Mouse (Mus musculus) CH12.LX (cell line): ENCODE data around the gene Rragd. TPM values are rescaled to one million over a fixed set of nuclear protein-coding genes. Genes with fewer than 3 reads are reported as not detected.
"Not testable (repeated sequence)": the region's sequence is repeated elsewhere in the genome, so short reads cannot be mapped to it uniquely, and the experiment has no call there.

Source experiments
- DNase-seq: peaks from one replicate; pipeline ENCODE4 v3.0.0-alpha.2; 2013; ENCODE audit errors: extremely low read depth
- H3K27ac ChIP-seq: 2 replicates; pipeline ENCODE4 v1.5.1; 2012; ENCODE audit warnings: low read depth, mild to moderate bottlenecking, control low read depth, moderate library complexity; ENCODE audit not compliant: insufficient read depth
- H3K27me3 ChIP-seq: replicated peaks from 2 replicates; pipeline ENCODE3; 2012; ENCODE audit warnings: inconsistent platforms
- H3K36me3 ChIP-seq, 2 experiments: replicated peaks in 1 of 2; 2 replicates each; pipeline versions ENCODE3 to v1.6.1; 2012; ENCODE audit warnings: inconsistent platforms in 1 of 2, low read length in 1 of 2, mild to moderate bottlenecking in 1 of 2, mixed read lengths in 1 of 2, moderate library complexity in 1 of 2; ENCODE audit not compliant: control insufficient read depth in 1 of 2, insufficient read depth in 1 of 2
- H3K4me1 ChIP-seq, 2 experiments: 2 replicates each; pipeline ENCODE4 v1.6.1; 2012; ENCODE audit warnings: inconsistent platforms in 1 of 2, moderate library complexity in 1 of 2; ENCODE audit not compliant: insufficient read depth in 2 of 2, control insufficient read depth in 1 of 2
- H3K4me2 ChIP-seq: 2 replicates; pipeline ENCODE4 v1.6.1; 2012; ENCODE audit warnings: low read depth, mild to moderate bottlenecking, control low read depth; ENCODE audit not compliant: poor library complexity, insufficient read depth, severe bottlenecking
- H3K4me3 ChIP-seq, 3 experiments: fragments of 150-350 bp in 1 of 3; sonication (generic) in 1 of 3; replicated peaks in 1 of 3; 2 replicates each; pipeline versions ENCODE3 to v1.5.1; 2011 to 2012; ENCODE audit warnings: low read depth in 2 of 3, low read length in 2 of 3, mild to moderate bottlenecking in 2 of 3, moderate library complexity in 2 of 3, control low read depth in 1 of 3, improper control_type of control experiment in 1 of 3, inconsistent platforms in 1 of 3, mixed read lengths in 1 of 3; ENCODE audit not compliant: poor library complexity in 1 of 3
- H3K79me2 ChIP-seq: replicated peaks from 2 replicates; pipeline ENCODE4 v1.6.1; 2012; ENCODE audit warnings: mild to moderate bottlenecking, moderate library complexity; ENCODE audit not compliant: control insufficient read depth, poor library complexity, insufficient read depth, severe bottlenecking; ENCODE audit errors: extremely low read depth
- H3K9ac ChIP-seq: 2 replicates; pipeline ENCODE4 v1.6.1; 2012; ENCODE audit warnings: low read depth, mild to moderate bottlenecking, control low read depth, moderate library complexity; ENCODE audit not compliant: insufficient read depth
- H3K9me3 ChIP-seq: replicated peaks from 2 replicates; pipeline ENCODE3; 2012; ENCODE audit warnings: low read length, inconsistent platforms, mixed read lengths
- CTCF ChIP-seq, 2 experiments: IDR thresholded peaks in 1 of 2; conservative IDR thresholded peaks in 1 of 2; 2 replicates each; pipeline ENCODE4 v1.5.1; 2011 to 2012; ENCODE audit warnings: low read depth in 2 of 2, low read length in 2 of 2, improper control_type of control experiment in 1 of 2, inconsistent platforms in 1 of 2, mild to moderate bottlenecking in 1 of 2, moderate library complexity in 1 of 2
- E2F4 ChIP-seq: IDR thresholded peaks from 2 replicates; pipeline ENCODE4 v1.6.1; 2011; ENCODE audit warnings: low read depth, low read length, improper control_type of control experiment; ENCODE audit not compliant: insufficient replicate concordance
- ETS1 ChIP-seq: conservative IDR thresholded peaks from 2 replicates; pipeline ENCODE4 v1.6.1; 2012; ENCODE audit warnings: low read depth, mild to moderate bottlenecking, inconsistent platforms, low read length, improper control_type of control experiment, moderate library complexity
- JUN ChIP-seq: IDR thresholded peaks from 2 replicates; pipeline ENCODE4 v1.6.1; 2011; ENCODE audit warnings: low read depth, mild to moderate bottlenecking, low read length, improper control_type of control experiment, moderate library complexity; ENCODE audit not compliant: insufficient read depth
- KAT2A ChIP-seq: IDR thresholded peaks from 2 replicates; pipeline ENCODE4 v1.6.1; 2012; ENCODE audit warnings: low read length, improper control_type of control experiment, inconsistent platforms; ENCODE audit not compliant: insufficient replicate concordance
- MAX ChIP-seq: IDR thresholded peaks from 2 replicates; pipeline ENCODE4 v1.6.1; 2011; ENCODE audit warnings: low read length, improper control_type of control experiment
- MXI1 ChIP-seq: IDR thresholded peaks from 2 replicates; pipeline ENCODE4 v1.6.1; 2011; ENCODE audit warnings: mild to moderate bottlenecking, low read depth, low read length, improper control_type of control experiment
- MYC ChIP-seq: IDR thresholded peaks from 2 replicates; pipeline ENCODE4 v1.6.1; 2011; ENCODE audit warnings: low read depth, mild to moderate bottlenecking, improper control_type of control experiment, low read length
- POLR2A ChIP-seq: IDR thresholded peaks from 2 replicates; pipeline ENCODE4 v1.6.1; 2011; ENCODE audit warnings: low read depth, mild to moderate bottlenecking, improper control_type of control experiment, low read length
- RCOR1 ChIP-seq: conservative IDR thresholded peaks from 2 replicates; pipeline ENCODE4 v1.6.1; 2012; ENCODE audit warnings: low read depth, mild to moderate bottlenecking, inconsistent platforms, low read length, improper control_type of control experiment
- ZKSCAN1 ChIP-seq: IDR thresholded peaks from 2 replicates; pipeline ENCODE4 v1.6.1; 2012; ENCODE audit warnings: low read depth, inconsistent platforms, low read length, improper control_type of control experiment, borderline replicate concordance
- dilution Hi-C: fragments of 300-500 bp; cut with MboI; formaldehyde crosslinking; loops from 2 replicates; pipeline ENCODE4 v1.14.3; 2020; ENCODE audit warnings: low sequenced_read_pairs; ENCODE audit not compliant: extremely low pct_unique_long_range_greater_than_20kb, extremely low pct_ligation_motif_present
- in situ Hi-C: fragments of 300-500 bp; cut with MboI; formaldehyde crosslinking; loops from 3 replicates; pipeline ENCODE4 v1.14.3; 2019; ENCODE audit warnings: low sequenced_read_pairs, low pct_ligation_motif_present, low pct_unique_long_range_greater_than_20kb, mixed read lengths
- polyA plus RNA-seq: library from polyadenylated mRNA; unstranded; fragments of >175 nt; gene quantifications from 2 replicates; pipeline ENCODE4 v1.2.1, GENCODE M21; 2012; ENCODE audit warnings: low read depth; ENCODE audit not compliant: insufficient read length
- total RNA-seq, 2 experiments: library from RNA; depleted of rRNA; stranded (reverse); fragments of 300-350 nt in 1 of 2; fragments of >200 nt in 1 of 2; gene quantifications; 2 replicates each; pipeline ENCODE4 v1.2.3; 2012 to 2014

Rragd gene
- total and polyA plus RNA-seq, 3 experiments: 0.46 to 1.4 (median 1.1) TPM

DNA sequence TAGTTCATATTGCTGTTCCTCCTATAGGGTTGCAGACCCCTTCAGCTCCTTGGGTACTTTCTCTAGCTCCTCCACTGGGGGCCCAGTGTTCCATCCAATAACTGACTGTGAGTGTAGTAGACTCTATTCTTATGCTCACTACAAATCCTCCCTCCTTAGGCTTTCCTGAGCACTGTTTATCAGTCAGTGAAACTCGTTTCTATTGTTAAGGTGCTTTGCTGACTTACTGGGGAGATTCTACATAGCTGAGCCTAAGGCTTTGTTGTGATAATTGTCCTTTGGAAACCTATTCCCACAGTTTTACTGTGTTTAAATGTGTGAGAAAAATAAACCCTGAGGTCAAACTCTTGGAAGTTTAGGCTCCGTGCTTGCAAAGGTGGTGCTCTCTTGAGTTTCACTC lies 26.4 kb upstream of the Rragd start:
- TF ChIP-seq CTCF (conservative IDR thresholded peaks at IDR 0.05 in 1 of 2, IDR thresholded peaks at IDR 0.05 in 1 of 2; ENCODE audit: low read depth in 2 of 2, low read length in 2 of 2) (no peak), ETS1 (no peak)
- Histone ChIP-seq H3K27ac (no peak overlapping the region), H3K36me3 (no peaks in the 10 kb centered on the region), H3K9me3 (no peaks in the 10 kb centered on the region), H3K9ac (no peak overlapping the region), H3K79me2 (no peaks in the 10 kb centered on the region), H3K27me3 (no peaks in the 10 kb centered on the region), H3K4me1 (peaks cover 2 to 7% of the 10 kb centered on the region in 2 experiments; a peak in 2 of 4 replicates), H3K4me3 (no peak overlapping the region), H3K4me2 (no peak overlapping the region)
- dilution Hi-C loops: no loop called here
- no peak for DNase-seq
- in situ Hi-C loops: loop anchor here (25.0 kb wide), 1 partner anchor 194 kb away; no protein-coding TSS in a partner anchor

DNA sequence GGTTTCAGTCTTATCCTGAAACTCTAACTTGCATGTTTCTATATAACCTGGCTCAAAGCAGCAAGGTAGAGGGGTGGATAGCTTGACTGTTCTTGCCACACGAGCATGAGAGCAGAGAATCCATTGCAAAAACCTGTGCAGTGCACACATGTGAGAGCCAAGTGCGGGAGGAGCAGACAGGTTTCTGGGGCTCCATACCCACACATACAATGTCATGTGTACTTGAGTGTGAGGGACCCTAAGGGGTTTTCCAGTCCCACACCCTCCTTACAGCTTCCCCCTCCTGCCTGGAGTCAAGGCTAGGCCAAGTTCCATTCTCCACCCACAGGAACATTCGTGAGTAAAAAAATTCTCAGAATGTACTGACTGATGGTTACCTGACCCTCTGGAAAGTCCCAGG lies 21.4 kb upstream of the Rragd start:
- Histone ChIP-seq H3K79me2 (no peaks in the 10 kb centered on the region), H3K27me3 (no peaks in the 10 kb centered on the region), H3K27ac (no peak overlapping the region), H3K36me3 (no peaks in the 10 kb centered on the region), H3K9me3 (peaks cover 4% of the 10 kb centered on the region), H3K9ac (no peak overlapping the region), H3K4me1 (peaks cover 0 to 8% of the 10 kb centered on the region in 2 experiments; a peak in 2 of 4 replicates), H3K4me2 (no peak overlapping the region), H3K4me3 (no peak overlapping the region)
- in situ Hi-C loops: loop anchor here (10.0 to 25.0 kb wide), 2 partner anchors 153 to 199 kb away; no protein-coding TSS in a partner anchor
- no peak for DNase-seq
- dilution Hi-C loops: no loop called here
- TF ChIP-seq MAX: no peak

DNA sequence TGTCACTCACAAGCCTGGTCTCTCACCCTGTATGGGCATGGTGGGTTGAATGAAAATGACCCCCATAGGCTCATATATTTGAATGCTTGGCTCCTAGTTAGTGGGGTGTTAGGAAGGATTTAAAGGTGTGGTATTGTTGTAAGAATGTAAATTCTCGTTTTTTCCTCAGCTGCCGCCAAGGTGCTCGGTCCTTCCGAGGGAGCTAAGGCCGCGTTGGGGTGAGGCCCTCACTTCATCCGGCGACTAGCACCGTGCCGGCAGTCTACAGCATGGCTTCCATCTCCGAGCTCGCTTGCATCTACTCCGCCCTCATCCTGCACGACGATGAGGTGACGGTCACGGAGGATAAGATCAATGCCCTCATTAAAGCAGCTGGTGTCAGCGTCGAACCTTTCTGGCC lies 18.2 kb upstream of the Rragd start:
- H3K79me2 ChIP-seq, H3K9me3 ChIP-seq, H3K4me3 ChIP-seq, DNase-seq, dilution Hi-C loops, H3K27me3 ChIP-seq, H3K4me2 ChIP-seq, H3K4me1 ChIP-seq, H3K9ac ChIP-seq, H3K36me3 ChIP-seq, H3K27ac ChIP-seq: not testable (repeated sequence)
- in situ Hi-C loops: loop anchor here (10.0 to 25.0 kb wide), 2 partner anchors 150 to 202 kb away; no protein-coding TSS in a partner anchor

DNA sequence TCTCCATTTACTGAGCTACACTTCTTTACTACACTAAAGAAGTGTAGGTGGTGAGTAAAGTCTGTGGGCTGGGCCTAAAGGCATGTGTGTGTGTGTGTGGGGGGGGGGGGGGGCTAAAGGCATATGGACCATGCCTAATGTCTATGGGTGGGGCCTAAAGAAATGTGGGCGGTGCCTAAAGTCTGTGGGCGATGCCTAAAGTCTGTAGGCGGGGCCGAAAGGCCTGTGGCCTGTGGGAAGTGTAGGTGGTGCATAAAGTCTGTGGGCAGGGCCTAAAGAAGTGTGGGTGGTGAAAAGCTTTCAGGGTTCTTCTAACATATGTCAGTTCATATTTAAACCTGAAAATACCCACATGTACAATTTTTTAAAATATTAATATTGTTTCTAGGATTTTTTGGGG lies 5.5 kb upstream of the Rragd start:
- H3K27me3 ChIP-seq: peaks cover 7% of the 10 kb centered on the region
- no peaks in the 10 kb centered on the region for H3K4me1 ChIP-seq
- no peak overlapping the region for H3K9ac ChIP-seq
- H3K36me3 ChIP-seq: no peaks in the 10 kb centered on the region
- no peak for DNase-seq
- H3K4me2 ChIP-seq: no peak overlapping the region
- dilution Hi-C loops (no loop called here), in situ Hi-C loops (loop anchor here (25.0 kb wide), 1 partner anchor 365 kb away; the partner anchor contains the start of genes Casp8ap2 and Gja10)
- no peak for TF ChIP-seq POLR2A
- no peak for TF ChIP-seq RCOR1
- no peak for TF ChIP-seq MYC
- TF ChIP-seq ETS1: no peak
- TF ChIP-seq E2F4: no peak
- TF ChIP-seq JUN: no peak
- no peak for TF ChIP-seq MXI1
- no peak for TF ChIP-seq KAT2A
- no peak for TF ChIP-seq ZKSCAN1
- no peaks in the 10 kb centered on the region for H3K79me2 ChIP-seq
- no peak overlapping the region for H3K27ac ChIP-seq
- peaks cover 11% of the 10 kb centered on the region for H3K9me3 ChIP-seq
- no peak overlapping the region for H3K4me3 ChIP-seq
